Mouse (Mus musculus) adrenal gland, adult 18-20 months (tissue): Measurements from ENCODE around the gene Gm21627. TPM values are rescaled to one million over a fixed set of nuclear protein-coding genes. Genes with fewer than 3 reads are reported as not detected.
"Not testable (repeated sequence)": the region's sequence is repeated elsewhere in the genome, so short reads cannot be mapped to it uniquely, and the experiment has no call there.

Experiments
- DNase-seq, 2 experiments: peaks; one replicate each; pipeline ENCODE4 v3.0.0; 2021 to 2022; ENCODE audit warnings: low spot score in 2 of 2
- long read RNA-seq, 2 experiments: library from polyadenylated mRNA; stranded (forward); transcript quantifications; one replicate each; pipeline ENCODE4 v2.0.0; 2021
- total RNA-seq, 2 experiments: library from RNA; stranded (reverse); gene quantifications; 1 replicate in 1 of 2; 2 replicates in 1 of 2; pipeline ENCODE4 v1.2.3; 2021

Gm21627 gene
- total RNA-seq: not detected
- long read RNA-seq, experiment 1: 0 reads
- long read RNA-seq, experiment 2: 0 reads

GRCm38 (mm10) chrY:63228127-63228526 lies at the start of gene Gm21627:
TSS of gene Gm21627 (plus strand) at chrY:63228427.
- DNase-seq: not testable (repeated sequence)
